Mouse (Mus musculus) stomach, postnatal 0 days (tissue): Measurements from ENCODE around the gene Lrguk.

Experiments used
- CTCF ChIP-seq: IDR thresholded peaks from 2 replicates; pipeline ENCODE4 v1.5.1; 2016; ENCODE audit warnings: antibody characterized with exemption, low read depth, mild to moderate bottlenecking, moderate library complexity
- EP300 ChIP-seq: optimal IDR thresholded peaks from 2 replicates; pipeline ENCODE3; 2016; ENCODE audit warnings: antibody characterized with exemption

GRCm38 (mm10) chr6:33999530-33999929 lies 29.7 kb upstream of the Lrguk start:
- TF ChIP-seq CTCF (no peak), EP300 (no peak)
